Mouse (Mus musculus) granulocyte monocyte progenitor cell, adult 5-6 weeks (primary cell): ENCODE data around the gene 1700012P22Rik. TPM values are rescaled to one million over a fixed set of nuclear protein-coding genes. Genes with fewer than 3 reads are reported as not detected.

Experiments
- total RNA-seq, 2 experiments: library from RNA; stranded (forward) in 1 of 2; stranded (reverse) in 1 of 2; fragments of 200-712, 200-1000 nt in 1 of 2; fragments of >200 nt in 1 of 2; fragmentation: Nextera tagmentation in 1 of 2; gene quantifications; 2 replicates each; pipeline ENCODE4 v1.2.3; 2014 to 2017

1700012P22Rik gene
- total RNA-seq, 2 experiments from 2014 or later, result not detected

Other genes with a start within 250 kb of the 1700012P22Rik start
- gene Oog2, start 248.1 kb downstream of the 1700012P22Rik start, total RNA-seq (2014; fragmentation: Nextera tagmentation), result not detected in 2 replicates
- not detected in 2 replicates for gene Oog2, start 248.1 kb downstream of the 1700012P22Rik start, total RNA-seq (2017)
- gene C87977, start 225.5 kb downstream of the 1700012P22Rik start, total RNA-seq (2014; fragmentation: Nextera tagmentation), result not detected in 2 replicates
- not detected in 2 replicates for gene C87977, start 225.5 kb downstream of the 1700012P22Rik start, total RNA-seq (2017)
- gene Pramel5, start 158.3 kb downstream of the 1700012P22Rik start, total RNA-seq (2014; fragmentation: Nextera tagmentation), result not detected in 2 replicates
- gene Pramel5, start 158.3 kb downstream of the 1700012P22Rik start, total RNA-seq (2017), result not detected in 2 replicates
- gene Gm13128, start 108.5 kb downstream of the 1700012P22Rik start, total RNA-seq (2014; fragmentation: Nextera tagmentation), result not detected in 2 replicates
- gene Gm13128, start 108.5 kb downstream of the 1700012P22Rik start, total RNA-seq (2017), result not detected in 2 replicates
- not detected in 2 replicates for gene Gm13119, start 80.8 kb downstream of the 1700012P22Rik start, total RNA-seq (2014; fragmentation: Nextera tagmentation)
- gene Gm13119, start 80.8 kb downstream of the 1700012P22Rik start, total RNA-seq (2017), result not detected in 2 replicates
- gene Pramef20, start 60.8 kb downstream of the 1700012P22Rik start, total RNA-seq (2014; fragmentation: Nextera tagmentation), result not detected in 2 replicates
- not detected in 2 replicates for gene Pramef20, start 60.8 kb downstream of the 1700012P22Rik start, total RNA-seq (2017)
- gene Pramef12, start 30.3 kb downstream of the 1700012P22Rik start, total RNA-seq (2014; fragmentation: Nextera tagmentation), result not detected in 2 replicates
- gene Pramef12, start 30.3 kb downstream of the 1700012P22Rik start, total RNA-seq (2017), result not detected in 2 replicates
- gene Gm9944, start 14.5 kb upstream of the 1700012P22Rik start, total RNA-seq (2014; fragmentation: Nextera tagmentation), result not detected in 2 replicates
- not detected in 2 replicates for gene Gm9944, start 14.5 kb upstream of the 1700012P22Rik start, total RNA-seq (2017)
- not detected in 2 replicates for gene Aadacl3, start 25.0 kb upstream of the 1700012P22Rik start, total RNA-seq (2014; fragmentation: Nextera tagmentation)
- gene Aadacl3, start 25.0 kb upstream of the 1700012P22Rik start, total RNA-seq (2017), result not detected in 2 replicates
- not detected in 2 replicates for gene 9430007A20Rik, start 81.0 kb upstream of the 1700012P22Rik start, total RNA-seq (2014; fragmentation: Nextera tagmentation)
- gene 9430007A20Rik, start 81.0 kb upstream of the 1700012P22Rik start, total RNA-seq (2017), result not detected in 2 replicates
- not detected in 2 replicates for gene Gm13124, start 126.4 kb upstream of the 1700012P22Rik start, total RNA-seq (2014; fragmentation: Nextera tagmentation)
- not detected in 2 replicates for gene Gm13124, start 126.4 kb upstream of the 1700012P22Rik start, total RNA-seq (2017)
- gene Aadacl4, start 174.9 kb upstream of the 1700012P22Rik start, total RNA-seq (2014; fragmentation: Nextera tagmentation), result not detected in 2 replicates
- not detected in 2 replicates for gene Aadacl4, start 174.9 kb upstream of the 1700012P22Rik start, total RNA-seq (2017)
- gene Gm436, start 247.6 kb upstream of the 1700012P22Rik start, total RNA-seq (2014; fragmentation: Nextera tagmentation), result not detected in 2 replicates
- not detected in 2 replicates for gene Gm436, start 247.6 kb upstream of the 1700012P22Rik start, total RNA-seq (2017)